Mouse (Mus musculus) heart, adult 2 months (tissue): ENCODE measurements at regions not wholly inside any gene's neighbourhood (a gene's known extent, or its start where the extent isn't known, plus 50 kb on each side); places are given as distances from the start of the nearest gene placed in this dataset.

ENCODE experiments used
- CTCF ChIP-seq: fragments of 200-600 bp; IDR thresholded peaks from 2 replicates; pipeline ENCODE4 v1.8.1; 2022; ENCODE audit warnings: antibody characterized with exemption, mild to moderate bottlenecking, moderate library complexity
- POLR2A ChIP-seq: fragments of 200-500 bp; IDR thresholded peaks from 2 replicates; pipeline ENCODE4 v1.6.1; 2011; ENCODE audit warnings: mild to moderate bottlenecking, low read depth, low read length, control low read depth; ENCODE audit not compliant: insufficient read depth

- TF ChIP-seq CTCF = no peak
- TF ChIP-seq POLR2A = no peak
Measured at GRCm38 (mm10) chr14:99603257-99603656, 304.8 kb downstream of the Klf5 start.
